Mouse (Mus musculus) layer of hippocampus, postnatal 10 days (tissue): ENCODE data around the gene Trpm1. TPM values are rescaled to one million over a fixed set of nuclear protein-coding genes. Genes with fewer than 3 reads are reported as not detected.
A peak's percentile ranks its signal among the peaks of the same experiment; 100 is the strongest.

Experiments
- DNase-seq, 2 experiments: peaks; one replicate each; pipeline ENCODE4 v3.0.0; 2021; ENCODE audit warnings: low spot score in 2 of 2
- long read RNA-seq: library from polyadenylated mRNA; stranded (forward); transcript quantifications from one replicate; pipeline ENCODE4 v2.0.0, GENCODE M21; 2023
- total RNA-seq, 2 experiments: library from RNA; stranded (reverse); gene quantifications; 2 replicates each; pipeline ENCODE4 v1.2.3; 2021

The Trpm1 gene
- total RNA-seq = under 1 TPM; 0.11 TPM
- long read RNA-seq = 0 reads

- DNase-seq = no peak
Measured at GRCm38 (mm10) chr7:64153535-64153934, at the start of gene Trpm1. Gene Trpm1, plus strand, starts transcription at chr7:64153835.

DNA sequence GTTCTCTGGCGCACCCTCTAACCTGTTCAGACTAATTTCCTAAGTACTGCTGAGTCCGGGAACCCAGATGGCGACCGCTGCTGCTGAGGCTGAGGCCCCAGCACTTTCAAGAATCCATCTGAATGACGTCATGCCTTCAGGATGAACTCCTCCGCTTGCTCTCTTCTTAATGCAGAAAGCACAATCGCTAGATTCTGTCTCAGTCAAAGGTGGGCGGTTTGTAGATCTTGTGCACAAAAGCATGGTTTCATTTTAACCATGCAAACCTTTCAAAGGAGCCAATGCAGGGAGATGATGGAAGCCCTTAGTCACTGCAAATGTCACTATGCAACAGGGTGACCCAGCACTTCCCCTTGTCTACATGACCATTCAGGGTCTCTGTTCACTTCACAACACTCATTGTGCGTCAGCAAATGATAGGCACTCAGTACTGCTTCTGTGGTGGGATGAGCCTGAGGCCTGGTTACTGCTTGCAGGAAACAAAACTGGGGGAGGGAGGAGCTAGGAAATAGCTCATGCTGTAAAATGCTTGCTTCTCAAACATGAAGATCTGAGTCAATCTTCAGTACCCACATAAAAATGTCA is 31.4 kb upstream of the Trpm1 start:
- no peak for DNase-seq

- peak in 1 of 2 experiments; percentile 2 for DNase-seq
Measured at GRCm38 (mm10) chr7:64123721-64124120, 29.9 kb upstream of the Trpm1 start.

GRCm38 (mm10) chr7:64125994-64126393 is 27.6 kb upstream of the Trpm1 start:
- peak in 1 of 2 experiments; percentile 1 for DNase-seq

- no peak for DNase-seq
Measured at GRCm38 (mm10) chr7:64139866-64140265, 13.8 kb upstream of the Trpm1 start.

- DNase-seq = no peak
Measured at GRCm38 (mm10) chr7:64141301-64142032, 12.2 kb upstream of the Trpm1 start.

GRCm38 (mm10) chr7:64149337-64149736 is 4.3 kb upstream of the Trpm1 start:
- no peak for DNase-seq

GRCm38 (mm10) chr7:64149747-64150146 is 3.9 kb upstream of the Trpm1 start:
- DNase-seq = peak in 1 of 2 experiments; percentile 28

GRCm38 (mm10) chr7:64150436-64151080 is 3.1 kb upstream of the Trpm1 start:
- no peak for DNase-seq

DNA sequence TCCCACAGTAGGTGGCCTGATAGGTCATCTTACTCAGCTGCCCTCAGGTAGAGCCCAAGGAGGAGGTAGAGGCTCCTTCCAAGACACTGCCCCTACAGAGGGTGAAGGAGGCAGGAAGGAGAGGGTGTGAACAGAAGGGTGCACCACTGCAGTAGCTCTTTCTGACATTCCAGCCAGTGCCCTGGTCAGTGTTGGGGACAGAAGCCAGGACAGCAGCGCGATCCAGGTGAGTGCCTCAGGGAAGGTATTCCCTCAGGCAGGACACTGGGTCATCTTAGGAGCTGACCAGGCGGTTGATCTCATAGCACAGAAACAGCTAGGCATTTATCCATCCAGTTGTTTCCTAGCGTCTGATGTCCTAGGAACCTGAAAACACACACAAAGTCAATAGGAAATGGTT is 1.6 kb downstream of the Trpm1 start:
- DNase-seq = peak in 1 of 2 experiments; percentile 12

- peak; percentile 77 to 82 for DNase-seq
Measured at GRCm38 (mm10) chr7:64155687-64156086, 2.1 kb downstream of the Trpm1 start.

GRCm38 (mm10) chr7:64156271-64156911 is 2.8 kb downstream of the Trpm1 start:
- peak in 1 of 2 experiments; percentile 37 for DNase-seq

GRCm38 (mm10) chr7:64156918-64157690 is 3.5 kb downstream of the Trpm1 start:
- peak in 1 of 2 experiments; percentile 10 for DNase-seq

- peak in 1 of 2 experiments; percentile 22 for DNase-seq
Measured at GRCm38 (mm10) chr7:64158281-64159055, 4.8 kb downstream of the Trpm1 start.

- peak in 1 of 2 experiments; percentile 13 for DNase-seq
Measured at GRCm38 (mm10) chr7:64159056-64159542, 5.5 kb downstream of the Trpm1 start.

DNA sequence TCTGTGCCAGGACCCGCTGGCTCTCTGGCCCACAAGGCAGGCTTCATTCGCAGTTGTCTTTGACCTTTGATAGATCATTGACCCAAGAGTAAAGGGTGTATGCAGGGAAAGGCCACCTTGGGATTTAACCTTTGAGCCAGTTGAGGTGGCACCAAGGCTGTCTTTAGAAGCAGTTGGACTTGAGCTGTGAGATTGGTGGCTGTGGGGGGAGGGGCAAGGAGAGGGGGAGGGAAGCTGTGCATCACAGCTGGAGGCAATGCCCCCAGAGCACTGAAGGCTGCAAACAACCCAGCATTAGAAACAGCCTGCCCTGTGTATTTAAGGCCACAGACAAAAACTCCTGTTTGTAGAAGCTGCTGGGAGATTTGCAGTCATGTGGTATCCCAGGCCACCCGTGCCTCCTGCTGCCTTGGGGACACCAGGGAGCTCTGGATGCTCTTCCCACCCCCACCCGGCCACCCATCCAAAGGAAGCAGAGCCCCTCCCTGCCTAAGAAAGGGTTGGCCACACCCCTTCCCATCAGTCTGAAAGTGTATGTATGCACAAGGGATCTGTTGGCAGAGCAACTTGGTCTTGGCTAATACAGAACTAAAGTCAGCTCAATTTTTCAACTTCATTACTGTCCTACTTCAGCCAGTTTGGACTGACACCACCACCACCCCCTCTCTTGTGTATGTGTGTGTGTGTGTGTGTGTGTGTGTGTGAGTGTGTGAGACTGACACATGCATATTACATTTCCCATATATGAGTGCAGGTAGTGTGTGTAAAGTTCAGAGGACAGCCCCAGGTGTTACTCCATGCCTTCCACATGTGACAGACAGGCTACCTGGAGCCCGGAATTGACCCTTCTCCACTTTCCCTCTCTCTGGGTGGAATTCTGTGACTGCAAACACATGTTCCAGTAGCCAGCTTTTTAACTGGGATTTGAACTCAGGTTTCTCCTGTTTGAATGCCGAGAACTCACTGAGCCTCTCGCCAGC is 6.3 kb downstream of the Trpm1 start:
- DNase-seq = peak in 1 of 2 experiments; percentile 17

DNA sequence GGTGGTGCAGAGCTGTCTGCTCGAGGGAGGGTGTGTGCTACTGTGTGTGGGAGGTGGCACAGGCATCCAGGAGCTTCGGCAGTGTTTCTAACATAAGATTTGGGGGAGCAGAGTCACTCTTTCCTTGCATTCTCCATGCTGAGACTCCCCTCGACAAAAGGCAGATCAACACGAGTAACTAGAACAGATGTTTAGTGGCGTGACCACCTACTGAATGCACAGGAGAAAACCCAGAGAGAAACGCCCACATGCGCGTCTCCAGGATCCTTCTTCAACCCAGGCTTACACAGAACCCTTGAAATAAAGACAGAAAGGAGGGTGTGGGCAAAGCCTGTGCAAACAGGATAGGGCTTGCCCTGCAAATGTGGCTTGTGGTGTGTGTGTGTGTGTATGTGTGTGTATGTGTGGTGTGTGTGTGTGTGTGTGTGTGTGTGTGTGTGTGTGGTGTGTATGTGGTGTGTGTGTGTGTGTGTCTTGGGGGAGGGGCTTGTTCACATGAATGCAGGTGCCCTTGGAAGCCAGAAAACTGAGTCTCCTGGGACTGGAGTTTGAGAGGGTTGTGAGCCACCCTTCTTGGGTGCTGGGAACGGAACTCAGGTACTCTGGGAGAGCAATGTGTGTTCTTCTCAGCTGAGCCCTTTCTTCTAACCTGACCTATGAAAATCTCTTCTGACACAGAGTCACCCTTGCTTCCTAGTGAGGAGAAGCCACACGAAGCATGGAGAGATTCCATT is 7.3 kb downstream of the Trpm1 start:
- peak in 1 of 2 experiments; percentile 16 for DNase-seq

- DNase-seq = no peak
Measured at GRCm38 (mm10) chr7:64161990-64162389, 8.4 kb downstream of the Trpm1 start.
